Mouse (Mus musculus) hindbrain, embryonic 10.5 days (tissue): ENCODE measurements around the gene Gm3839. TPM values are rescaled to one million over a fixed set of nuclear protein-coding genes. Genes with fewer than 3 reads are reported as not detected.
"Not testable (repeated sequence)": the region's sequence is repeated elsewhere in the genome, so short reads cannot be mapped to it uniquely, and the experiment has no call there.

ENCODE experiments used
- DNase-seq: peaks from one replicate; pipeline ENCODE4 v3.0.0-alpha.2; 2017; ENCODE audit warnings: low spot score
- H3K27ac ChIP-seq: fragments of 300-500 bp; sonication (generic); 2 replicates; pipeline ENCODE4 v1.5.1; 2016; ENCODE audit warnings: mild to moderate bottlenecking, moderate library complexity
- H3K27me3 ChIP-seq: fragments of 300-500 bp; sonication (generic); 2 replicates; pipeline ENCODE4 v1.6.1; 2016; ENCODE audit warnings: mild to moderate bottlenecking; ENCODE audit not compliant: poor library complexity, insufficient read depth, severe bottlenecking
- H3K36me3 ChIP-seq: fragments of 300-500 bp; sonication (generic); 2 replicates; pipeline ENCODE4 v1.6.1; 2016; ENCODE audit warnings: mild to moderate bottlenecking, moderate library complexity
- H3K4me1 ChIP-seq: fragments of 300-500 bp; sonication (generic); replicated peaks from 2 replicates; pipeline ENCODE4 v1.6.1; 2016; ENCODE audit warnings: mild to moderate bottlenecking
- H3K4me3 ChIP-seq: fragments of 300-500 bp; sonication (generic); 2 replicates; pipeline ENCODE4 v1.5.1; 2016; ENCODE audit warnings: mild to moderate bottlenecking, moderate library complexity
- H3K9me3 ChIP-seq: fragments of 300-500 bp; sonication (generic); 2 replicates; pipeline ENCODE4 v1.6.1; 2016; ENCODE audit warnings: mild to moderate bottlenecking, moderate library complexity
- WGBS: fragments of 180-500 bp; shearing (Covaris S2); methylation state at CpG from one replicate; pipeline ENCODE4 v1.1.7; 2016; 5-methylcytosine and 5-hydroxymethylcytosine counted together
- polyA plus RNA-seq: library from polyadenylated mRNA; unstranded; fragments of >200 nt; fragmentation: Nextera tagmentation; extraction: Ambion mirVana; gene quantifications from 2 replicates; pipeline ENCODE4 v1.2.1, GENCODE M21; 2016

Gm3839 gene
- polyA plus RNA-seq: 2.2 TPM in 2 replicates

DNA sequence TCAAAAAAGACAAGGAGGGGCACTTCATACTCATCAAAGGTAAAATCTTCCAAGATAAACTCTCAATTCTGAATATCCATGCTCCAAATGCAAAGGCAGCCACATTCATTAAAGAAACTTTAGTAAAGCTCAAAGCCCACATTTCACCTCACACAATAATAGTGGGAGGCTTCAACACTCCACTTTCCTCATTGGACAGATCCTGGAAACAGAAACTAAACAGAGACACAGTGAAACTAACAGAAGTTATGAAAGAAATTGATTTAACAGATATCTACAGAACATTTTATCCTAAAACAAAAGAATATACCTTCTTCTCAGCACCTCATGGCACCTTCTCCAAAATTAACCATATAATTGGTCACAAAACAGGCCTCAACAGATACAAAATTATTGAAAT lies at the start of gene Gm3839:
Gm3839 (minus strand) TSS at position 101 of the 400 bp plus-strand sequence.
- not testable (repeated sequence) for H3K4me3 ChIP-seq, H3K4me1 ChIP-seq, H3K27me3 ChIP-seq, DNase-seq, H3K27ac ChIP-seq, H3K9me3 ChIP-seq, H3K36me3 ChIP-seq

DNA sequence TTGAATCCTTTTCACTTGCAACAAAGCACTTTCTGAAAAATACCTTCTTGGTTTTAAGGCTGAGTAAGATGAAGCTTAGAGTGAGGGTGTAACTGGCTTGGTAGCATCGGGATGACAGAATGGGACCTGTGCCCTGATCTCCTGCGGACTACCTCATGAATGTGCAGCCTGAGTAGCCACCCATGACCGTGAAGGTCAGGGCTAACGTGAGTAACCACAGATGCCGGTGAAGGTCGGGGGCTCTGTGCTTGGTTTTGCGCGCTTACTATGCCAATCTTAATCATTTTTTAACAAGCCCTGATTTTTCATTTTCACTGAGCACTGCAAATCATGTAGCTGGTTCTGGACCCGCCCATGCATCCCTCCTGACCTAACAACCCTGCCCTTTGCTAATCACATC lies 49.1 kb upstream of the Gm3839 start:
- Histone ChIP-seq H3K27me3 (no peaks in the 10 kb centered on the region), H3K9me3 (no peaks in the 10 kb centered on the region), H3K4me3 (no peak overlapping the region), H3K36me3 (no peaks in the 10 kb centered on the region), H3K4me1 (no peaks in the 10 kb centered on the region; the same call in 1 of the 2 replicates), H3K27ac (no peak overlapping the region)
- DNase-seq: no peak
- 76% methylated on average over 9 of the region's 9 CpGs for WGBS

DNA sequence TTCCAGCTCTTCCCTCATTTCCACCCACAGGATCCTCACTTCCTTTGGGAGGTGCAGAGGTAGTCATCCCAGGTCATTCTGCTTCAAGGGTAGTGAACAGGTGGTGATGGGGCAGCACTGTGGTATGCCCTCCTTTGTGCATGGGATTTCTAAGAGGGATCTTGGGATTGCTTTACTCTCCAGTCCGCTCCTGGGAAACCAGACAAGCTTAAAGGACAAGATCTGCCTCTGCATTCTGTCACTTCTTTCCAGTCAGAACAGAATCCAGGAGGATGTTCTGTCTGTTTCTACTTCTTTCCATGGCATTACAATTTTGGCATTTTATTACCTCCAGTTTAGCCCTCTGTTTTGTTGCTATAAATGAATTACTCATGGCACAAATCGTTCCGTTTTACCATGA lies 21.3 kb upstream of the Gm3839 start:
- H3K4me3 ChIP-seq: no peak overlapping the region
- H3K27ac ChIP-seq: no peak overlapping the region
- no peak for DNase-seq
- no peaks in the 10 kb centered on the region for H3K9me3 ChIP-seq
- no peaks in the 10 kb centered on the region for H3K36me3 ChIP-seq
- 90% methylated on average over 3 of the region's 3 CpGs for WGBS
- no peaks in the 10 kb centered on the region for H3K27me3 ChIP-seq
- no peaks in the 10 kb centered on the region for H3K4me1 ChIP-seq

DNA sequence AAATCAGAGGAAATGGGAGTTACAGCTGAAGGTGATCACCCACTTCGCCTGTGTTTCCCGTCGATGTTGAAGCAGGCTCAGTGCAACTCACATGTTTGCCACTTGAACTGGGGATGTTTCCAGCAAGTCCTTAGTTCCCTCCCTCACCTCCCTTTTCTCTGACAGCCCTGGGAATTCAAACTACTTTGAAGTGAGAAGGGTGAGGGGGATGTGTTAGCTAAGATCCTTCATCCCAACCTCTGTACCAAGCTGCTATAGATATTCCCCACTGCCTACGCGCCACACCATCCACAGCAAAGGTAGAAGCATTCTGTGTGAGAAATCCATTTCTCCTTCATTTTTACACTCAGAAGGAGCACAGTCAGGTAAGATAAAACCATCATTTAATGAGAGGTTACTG lies 18.7 kb upstream of the Gm3839 start:
- H3K36me3 ChIP-seq: no peaks in the 10 kb centered on the region
- H3K9me3 ChIP-seq: no peaks in the 10 kb centered on the region
- H3K4me1 ChIP-seq: no peaks in the 10 kb centered on the region
- no peak overlapping the region for H3K4me3 ChIP-seq
- no peak overlapping the region for H3K27ac ChIP-seq
- no peaks in the 10 kb centered on the region for H3K27me3 ChIP-seq
- WGBS: 89% methylated on average over 5 of the region's 5 CpGs
- DNase-seq: no peak

DNA sequence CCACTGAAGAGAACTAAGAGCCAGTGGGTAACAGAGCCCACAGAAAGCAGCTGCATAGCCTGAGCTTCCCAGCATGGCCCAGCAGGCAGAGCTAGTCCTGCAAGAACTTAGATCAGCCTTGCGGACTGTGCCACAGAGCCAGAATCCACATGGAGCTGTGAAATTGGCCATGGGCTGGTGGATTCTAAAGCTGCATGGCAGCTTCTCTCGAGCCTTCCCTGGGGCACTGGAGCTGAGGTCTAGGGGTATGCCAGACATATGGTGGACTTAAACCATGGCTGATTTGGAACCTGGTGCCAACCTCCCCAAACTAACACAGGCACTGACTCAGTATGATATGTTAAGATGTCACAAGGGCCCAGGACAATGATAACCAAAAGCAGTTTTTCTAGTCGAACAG lies 10.4 kb downstream of the Gm3839 start:
- Histone ChIP-seq H3K27ac (no peak overlapping the region), H3K4me3 (no peak overlapping the region), H3K9me3 (no peaks in the 10 kb centered on the region), H3K27me3 (no peaks in the 10 kb centered on the region), H3K4me1 (no peaks in the 10 kb centered on the region), H3K36me3 (no peaks in the 10 kb centered on the region)
- DNase-seq: no peak
- WGBS: 78% methylated on average over 3 of the region's 3 CpGs

DNA sequence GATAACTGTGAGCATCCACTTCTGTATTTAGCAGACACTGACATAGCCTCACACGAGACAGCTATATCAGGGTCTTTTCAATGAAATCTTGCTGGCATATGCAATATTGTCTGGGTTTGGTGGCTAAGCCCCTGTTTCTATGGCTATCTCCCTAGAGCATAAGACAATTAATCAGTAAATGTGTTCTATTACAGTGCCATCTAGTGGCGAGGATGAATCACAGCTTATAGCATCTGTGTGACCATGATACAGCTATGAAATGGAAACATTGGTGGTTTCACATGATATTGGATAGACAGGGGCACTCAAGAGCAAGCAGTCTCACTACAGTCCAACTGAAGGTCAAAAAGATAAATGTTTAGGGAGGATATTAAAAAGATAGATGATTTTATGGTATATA lies 26.5 kb downstream of the Gm3839 start:
- no peaks in the 10 kb centered on the region for H3K9me3 ChIP-seq
- no peak overlapping the region for H3K27ac ChIP-seq
- H3K4me3 ChIP-seq: no peak overlapping the region
- H3K36me3 ChIP-seq: no peaks in the 10 kb centered on the region
- DNase-seq: no peak
- H3K4me1 ChIP-seq: no peaks in the 10 kb centered on the region
- WGBS: 60% methylated on average over 2 of the region's 2 CpGs
- no peaks in the 10 kb centered on the region for H3K27me3 ChIP-seq

DNA sequence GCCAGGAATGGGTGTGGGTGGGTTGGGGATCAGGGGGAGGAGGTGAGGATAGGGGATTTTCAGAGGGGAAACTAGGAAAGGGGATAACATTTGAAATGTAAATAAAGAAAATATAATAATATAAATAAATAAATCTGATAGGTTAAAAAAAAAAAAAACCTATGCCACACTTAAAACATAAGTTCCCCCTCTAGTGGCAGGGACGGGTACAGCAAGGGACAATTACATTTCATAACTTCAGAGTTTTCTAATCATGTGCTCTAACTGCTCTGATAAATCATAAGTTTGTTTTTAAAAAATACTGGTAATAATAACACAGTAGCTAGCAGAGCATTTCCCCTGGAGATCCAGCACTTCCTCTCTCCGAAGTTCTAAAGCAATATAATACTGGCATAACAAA lies 49.4 kb downstream of the Gm3839 start:
- Histone ChIP-seq H3K27ac (no peak overlapping the region), H3K9me3 (no peaks in the 10 kb centered on the region), H3K36me3 (no peaks in the 10 kb centered on the region), H3K4me3 (no peak overlapping the region), H3K27me3 (no peaks in the 10 kb centered on the region), H3K4me1 (no peaks in the 10 kb centered on the region)
- whole genome bisulfite sequencing: 37% methylated on average over 2 of the region's 2 CpGs
- no peak for DNase-seq

DNA sequence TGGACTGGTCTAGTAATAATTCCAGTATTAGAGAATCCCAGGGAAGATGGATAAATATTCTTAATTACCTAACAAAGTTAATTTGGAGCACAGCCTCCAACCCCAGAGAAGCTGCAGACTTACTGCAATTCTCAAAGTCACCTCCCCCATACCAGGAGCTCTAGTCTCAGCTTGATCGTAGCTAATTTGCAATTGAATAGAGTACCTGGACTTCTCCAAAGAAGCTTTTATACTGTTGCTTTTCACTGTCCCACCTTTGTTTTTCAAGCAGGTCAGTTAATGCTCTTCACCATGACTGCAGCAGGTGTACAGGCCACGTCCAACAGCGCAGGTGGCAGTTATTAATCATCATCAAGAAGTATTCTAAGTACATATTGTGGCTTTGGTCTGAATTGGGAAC lies 68.6 kb downstream of the Gm3839 start:
- not testable (repeated sequence) for DNase-seq, H3K27ac ChIP-seq, H3K36me3 ChIP-seq, H3K4me3 ChIP-seq, H3K4me1 ChIP-seq, H3K27me3 ChIP-seq
- H3K9me3 ChIP-seq: peaks cover 15% of the 10 kb centered on the region
- WGBS: 86% methylated on average over 3 of the region's 3 CpGs

DNA sequence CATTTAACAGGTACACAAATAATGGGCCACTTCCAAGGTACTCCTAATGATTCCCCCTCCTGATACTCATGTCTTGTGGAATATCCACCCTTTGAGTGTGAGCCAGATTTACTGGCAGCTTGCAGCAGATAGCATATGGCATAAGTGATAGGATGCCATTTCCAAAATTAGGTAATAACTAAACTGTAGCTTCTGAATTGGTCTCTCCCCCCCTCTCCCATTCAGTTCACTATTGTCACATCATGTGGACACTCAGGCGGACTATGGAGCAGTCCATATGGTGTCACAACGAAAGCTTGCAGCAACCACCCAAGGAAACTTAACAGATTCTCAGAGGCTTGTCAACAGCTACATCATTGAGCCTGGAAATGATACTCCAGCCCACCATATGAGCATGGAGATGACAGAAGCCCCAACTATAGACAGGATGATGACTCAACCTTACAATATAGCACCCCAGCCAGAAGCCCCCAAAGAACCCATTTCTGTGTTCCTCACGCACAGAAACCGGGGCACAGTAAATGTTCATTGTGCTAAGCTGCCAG lies 99.3 kb downstream of the Gm3839 start:
- Histone ChIP-seq H3K9me3 (no peaks in the 10 kb centered on the region), H3K4me3 (no peak overlapping the region), H3K27me3 (no peaks in the 10 kb centered on the region), H3K36me3 (no peaks in the 10 kb centered on the region), H3K4me1 (no peaks in the 10 kb centered on the region), H3K27ac (no peak overlapping the region)
- 82% methylated on average over 4 of the region's 4 CpGs for WGBS
- DNase-seq: no peak

DNA sequence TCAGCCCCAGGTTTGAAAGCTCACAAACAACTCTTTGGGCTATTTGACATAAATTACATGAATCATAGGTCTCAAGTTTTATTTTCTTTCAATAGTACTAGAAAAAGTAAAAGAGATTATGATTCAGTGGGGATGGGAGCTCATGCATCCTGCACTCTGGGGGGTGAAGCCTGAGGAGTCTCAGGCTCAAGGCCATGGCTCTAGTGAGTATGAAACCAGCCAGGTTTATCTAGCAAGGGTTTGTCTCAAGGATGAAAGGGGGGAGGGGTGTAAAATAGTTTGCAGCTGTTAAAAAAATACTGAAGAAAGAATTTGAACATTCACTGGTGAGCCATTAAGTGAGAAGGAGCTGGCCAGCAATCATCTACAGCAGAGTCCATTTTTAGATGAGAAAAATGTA lies 108.5 kb downstream of the Gm3839 start:
- H3K4me1 ChIP-seq: no peaks in the 10 kb centered on the region
- no peaks in the 10 kb centered on the region for H3K27me3 ChIP-seq
- H3K36me3 ChIP-seq: no peaks in the 10 kb centered on the region
- H3K4me3 ChIP-seq: no peak overlapping the region
- no peak for DNase-seq
- no peaks in the 10 kb centered on the region for H3K9me3 ChIP-seq
- no peak overlapping the region for H3K27ac ChIP-seq

DNA sequence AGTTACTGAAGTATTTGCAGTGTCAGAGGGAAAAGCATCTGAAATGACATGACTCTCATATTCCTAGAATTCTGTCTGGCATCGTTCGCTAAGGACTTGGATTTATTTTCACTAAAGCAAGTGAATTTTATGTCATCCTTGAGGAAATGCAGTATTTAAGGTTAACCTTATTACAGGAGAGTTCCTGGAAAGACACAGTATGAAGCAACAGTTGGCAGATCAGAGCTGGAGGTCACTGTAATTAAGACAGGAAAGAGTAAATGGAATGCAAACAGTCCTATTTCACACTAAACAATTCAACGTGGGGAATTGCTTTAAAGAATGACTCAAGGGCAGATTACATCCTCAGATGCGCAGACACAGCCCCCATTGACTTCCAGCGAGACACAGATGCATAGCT lies 112.0 kb downstream of the Gm3839 start:
- H3K27ac ChIP-seq: no peak overlapping the region
- no peak for DNase-seq
- H3K9me3 ChIP-seq: no peaks in the 10 kb centered on the region
- 62% methylated on average over 5 of the region's 5 CpGs for WGBS
- H3K27me3 ChIP-seq: no peaks in the 10 kb centered on the region
- H3K36me3 ChIP-seq: no peaks in the 10 kb centered on the region
- no peaks in the 10 kb centered on the region for H3K4me1 ChIP-seq
- no peak overlapping the region for H3K4me3 ChIP-seq

DNA sequence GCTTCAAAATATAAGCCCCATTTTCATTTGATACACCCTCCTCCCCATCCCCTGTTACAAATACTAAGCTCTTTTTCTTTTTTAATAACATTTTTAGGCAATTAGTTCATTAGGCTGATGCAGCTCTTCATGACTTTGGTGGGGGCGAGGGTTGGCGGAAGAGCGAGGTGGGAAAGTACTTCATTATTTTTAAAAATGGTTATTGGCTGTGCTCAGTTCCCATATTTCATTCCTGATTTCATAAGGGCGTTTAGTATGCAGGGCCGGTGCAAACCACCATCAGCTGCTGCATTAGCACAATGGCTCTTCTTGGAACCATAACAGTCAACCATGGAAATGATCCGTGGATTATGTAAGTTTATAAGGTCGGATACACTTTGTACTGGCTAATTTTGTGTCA lies 124.4 kb downstream of the Gm3839 start:
- Histone ChIP-seq H3K4me3 (no peak overlapping the region), H3K4me1 (no peaks in the 10 kb centered on the region), H3K27ac (no peak overlapping the region), H3K27me3 (no peaks in the 10 kb centered on the region), H3K9me3 (no peaks in the 10 kb centered on the region), H3K36me3 (no peaks in the 10 kb centered on the region)
- 91% methylated on average over 7 of the region's 7 CpGs for WGBS
- no peak for DNase-seq
